Mouse (Mus musculus): ENCODE data around the gene Bbs2.
"Not testable (repeated sequence)": the region's sequence is repeated elsewhere in the genome, so short reads cannot be mapped to it uniquely, and the experiment has no call there.

Bbs2 gene

GRCm38 (mm10) chr8:94098996-94099395, 268 bp upstream of the Bbs2 start:
- CTCF ChIA-PET, result no interaction called here

DNA sequence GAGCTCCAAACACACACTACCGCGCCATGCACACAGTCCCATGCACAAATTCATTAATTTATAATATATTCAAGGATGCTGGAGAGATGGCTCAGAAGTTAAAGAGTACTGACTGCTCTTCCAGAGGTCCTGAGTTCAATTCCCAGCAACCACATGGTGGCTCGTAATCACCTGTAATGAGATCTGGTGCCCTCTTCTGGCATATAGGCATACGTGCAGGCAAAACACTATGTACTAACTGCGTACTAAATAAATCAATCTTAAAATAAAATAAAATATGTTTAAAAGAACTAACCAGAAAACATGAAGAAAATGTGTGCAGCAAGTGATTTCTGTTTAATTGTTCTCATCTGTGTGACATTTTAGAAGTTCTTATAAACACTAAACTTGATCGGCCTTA, 4.4 kb downstream of the Bbs2 start:
- CTCF ChIA-PET, result interaction anchor here (0.8 kb wide), 1 partner anchor 48 kb away, joined by 4 read pairs; no protein-coding TSS in a partner anchor

DNA sequence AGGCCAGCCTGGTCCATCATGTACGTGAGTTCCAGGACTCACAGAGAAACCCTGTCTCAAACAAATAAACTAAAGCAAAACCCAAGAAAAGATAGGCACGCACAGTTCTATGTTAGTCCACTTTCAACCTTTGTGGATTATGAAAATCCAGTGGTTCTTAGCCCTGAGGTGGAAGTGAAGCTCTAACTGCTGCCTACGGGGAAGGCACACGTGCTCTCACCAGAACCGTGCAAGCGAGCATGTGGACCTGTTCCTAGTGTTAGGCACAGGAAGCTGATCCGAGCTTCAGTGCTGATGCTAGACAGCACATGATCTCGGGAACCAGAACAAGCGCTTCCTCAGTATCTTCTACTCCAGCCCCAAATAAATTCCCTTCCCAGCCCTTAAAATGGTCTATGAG, 5.9 kb downstream of the Bbs2 start:
- CTCF ChIA-PET, result no interaction called here

GRCm38 (mm10) chr8:94089715-94090114, 9.0 kb downstream of the Bbs2 start:
- CTCF ChIA-PET, result no interaction called here

DNA sequence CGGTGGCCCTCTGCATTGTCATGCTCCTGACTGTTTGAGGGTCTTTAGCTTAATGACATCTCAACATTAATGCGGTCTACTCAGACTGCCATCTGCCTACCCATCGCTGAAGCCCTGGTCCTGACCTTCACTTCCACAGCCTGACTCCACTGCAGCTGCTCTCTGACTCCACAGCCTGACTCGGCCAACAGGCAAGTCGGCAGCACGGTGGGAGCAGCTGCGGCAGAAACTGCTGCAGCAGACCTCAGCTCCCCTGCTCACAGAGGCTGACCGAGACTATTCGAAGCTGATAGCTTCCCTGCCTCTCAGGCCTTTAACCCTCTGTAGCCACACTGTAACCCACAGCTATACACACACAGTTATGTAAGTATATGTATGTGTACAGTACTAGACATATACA, 10.8 kb downstream of the Bbs2 start:
- CTCF ChIA-PET, result no interaction called here

DNA sequence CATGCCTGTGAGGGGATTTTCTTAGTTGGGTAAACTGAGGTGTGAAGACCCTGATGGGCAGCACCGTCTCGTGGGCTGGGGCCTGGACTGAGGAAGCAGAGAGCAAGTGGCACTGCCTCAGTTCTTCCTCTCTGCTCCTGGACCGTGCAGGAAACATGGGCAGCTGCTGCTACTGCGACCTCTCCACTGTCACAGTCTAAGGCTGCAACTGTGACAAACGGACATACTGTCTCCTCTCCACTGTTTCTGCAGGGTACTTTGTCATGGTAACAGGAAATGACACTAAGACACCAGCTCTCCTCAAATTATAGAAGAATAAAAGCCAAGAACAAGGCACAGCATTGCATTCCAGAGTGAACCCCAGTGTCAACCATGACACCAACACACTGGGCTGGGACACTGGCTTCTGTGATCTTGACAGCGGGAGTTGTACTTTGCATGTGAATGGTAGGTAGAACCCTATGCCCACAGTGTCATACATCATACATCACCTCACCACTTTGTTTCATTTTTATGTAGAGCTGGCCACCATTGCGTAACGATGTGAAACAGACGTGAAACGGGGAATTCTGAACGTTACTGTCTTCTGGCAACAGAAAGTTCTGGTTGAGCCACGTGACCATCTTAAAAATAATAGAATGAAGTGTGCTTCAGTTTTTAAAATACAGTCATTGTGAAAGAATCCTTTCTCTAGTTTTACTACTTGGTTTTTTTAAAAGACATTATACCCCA, 22.1 kb downstream of the Bbs2 start:
- CTCF ChIA-PET, result interaction anchor here (0.5 kb wide), 1 partner anchor 38 kb away, joined by 6 read pairs; no protein-coding TSS in a partner anchor

DNA sequence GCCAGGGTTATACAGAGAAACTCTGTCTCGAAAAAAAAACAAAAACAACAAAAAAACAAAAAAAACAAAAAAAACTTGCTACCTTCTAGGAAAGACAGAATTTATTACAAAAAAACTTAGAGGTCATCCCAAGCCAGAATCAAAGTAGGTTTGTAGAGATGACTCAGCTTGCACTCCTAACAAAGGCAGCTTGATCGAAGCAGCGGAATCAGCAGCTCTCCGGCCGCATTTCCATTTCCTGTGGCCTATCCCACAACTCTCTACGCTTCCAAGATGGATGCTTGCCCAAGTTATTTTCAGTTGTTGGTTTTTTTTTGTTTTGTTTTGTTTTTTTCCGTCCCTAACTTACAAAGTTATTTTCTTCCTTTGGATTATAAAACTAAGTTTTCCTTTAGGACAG, 29.9 kb downstream of the Bbs2 start:
- CTCF ChIA-PET, result interaction anchor here (0.7 kb wide), 1 partner anchor 1030 kb away, joined by 4 read pairs; no protein-coding TSS in a partner anchor

GRCm38 (mm10) chr8:94066121-94066863, 32.4 kb downstream of the Bbs2 start:
- CTCF ChIA-PET, result interaction anchor here (0.6 kb wide), 1 partner anchor 1555 kb away, joined by 3 read pairs; no protein-coding TSS in a partner anchor

DNA sequence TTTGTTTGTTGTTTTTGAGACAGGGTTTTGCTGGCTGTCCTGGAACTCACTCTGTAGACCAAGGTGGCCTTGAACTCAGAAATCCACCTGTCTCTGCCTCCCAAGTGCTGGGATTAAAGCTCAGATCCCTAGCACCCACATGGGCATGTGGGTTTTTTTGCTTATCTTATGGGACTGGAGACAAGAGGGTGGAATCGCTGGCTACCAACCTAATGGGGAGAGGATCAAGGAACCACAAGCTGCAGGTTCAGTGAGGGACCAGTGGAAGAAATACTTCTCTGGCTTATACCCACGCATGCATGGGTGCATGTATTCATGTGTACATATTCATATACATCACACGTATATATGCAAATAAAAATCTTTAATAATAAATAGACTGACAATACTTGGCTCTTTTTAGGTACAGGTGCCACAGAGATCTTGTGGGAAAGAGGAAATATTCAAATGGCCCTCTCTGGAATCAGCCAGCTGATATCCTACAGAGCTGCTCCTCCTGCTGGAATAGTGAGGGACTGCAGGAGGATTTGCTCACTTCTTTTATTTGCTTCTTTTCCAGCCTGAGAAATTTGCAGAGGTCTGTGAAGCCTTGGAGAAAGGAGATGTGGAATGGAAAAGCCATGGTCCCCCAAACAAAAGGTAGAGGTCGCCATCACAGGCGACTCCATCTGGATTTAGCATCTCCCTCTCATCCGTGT, 41.4 kb downstream of the Bbs2 start:
- CTCF ChIA-PET, result no interaction called here

GRCm38 (mm10) chr8:94052696-94053095, 46.0 kb downstream of the Bbs2 start:
- CTCF ChIA-PET, result no interaction called here

GRCm38 (mm10) chr8:94047845-94048244, 50.9 kb downstream of the Bbs2 start:
- CTCF ChIA-PET, result no interaction called here

DNA sequence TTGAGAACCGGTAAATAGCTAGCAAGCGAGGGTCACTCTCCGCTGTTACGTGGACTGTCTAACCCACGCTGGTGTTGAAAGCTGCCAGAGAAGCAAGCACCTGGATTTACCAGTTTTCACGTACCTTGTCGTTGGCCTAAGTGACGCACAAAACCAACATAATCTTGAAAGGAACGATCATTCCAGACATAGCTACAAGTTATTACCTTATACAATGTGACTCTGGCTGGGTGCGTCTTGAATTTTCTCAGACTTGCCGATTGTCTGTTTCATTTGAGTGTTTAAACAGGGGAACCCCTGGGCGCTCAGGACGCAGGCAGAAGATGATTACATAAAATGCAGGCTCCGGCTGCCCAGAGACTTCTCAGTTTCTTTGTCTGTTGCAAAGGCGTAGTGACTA, 60.9 kb downstream of the Bbs2 start:
- CTCF ChIA-PET, result no interaction called here

GRCm38 (mm10) chr8:94036944-94037524, 61.7 kb downstream of the Bbs2 start, which contains the start of the genes Nudt21 and Ogfod1:
Gene Nudt21 (minus strand): TSS chr8:94037031.
Gene Ogfod1 (plus strand): TSS chr8:94037198.
- CTCF ChIA-PET, result no interaction called here

DNA sequence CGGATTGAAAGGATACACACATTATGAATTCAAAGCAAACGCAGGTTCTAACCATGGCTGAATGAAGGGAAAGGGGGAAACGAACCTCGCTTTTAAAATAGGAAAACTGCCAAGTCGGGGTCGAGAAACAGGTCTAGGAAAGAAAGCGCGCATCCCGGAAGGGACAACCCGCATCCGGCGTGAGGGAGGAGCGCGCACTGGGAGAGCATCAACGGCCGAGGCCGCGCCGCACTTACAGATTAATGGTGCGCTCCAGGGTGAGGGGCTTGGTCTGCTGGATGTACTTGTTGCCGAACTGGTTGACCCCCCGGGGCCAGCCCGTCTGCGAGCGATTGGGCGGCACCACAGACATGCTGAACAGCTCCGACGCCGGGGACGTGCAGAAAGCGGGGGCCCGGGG, 62.2 kb downstream of the Bbs2 start:
- CTCF ChIA-PET, result not testable (repeated sequence)

DNA sequence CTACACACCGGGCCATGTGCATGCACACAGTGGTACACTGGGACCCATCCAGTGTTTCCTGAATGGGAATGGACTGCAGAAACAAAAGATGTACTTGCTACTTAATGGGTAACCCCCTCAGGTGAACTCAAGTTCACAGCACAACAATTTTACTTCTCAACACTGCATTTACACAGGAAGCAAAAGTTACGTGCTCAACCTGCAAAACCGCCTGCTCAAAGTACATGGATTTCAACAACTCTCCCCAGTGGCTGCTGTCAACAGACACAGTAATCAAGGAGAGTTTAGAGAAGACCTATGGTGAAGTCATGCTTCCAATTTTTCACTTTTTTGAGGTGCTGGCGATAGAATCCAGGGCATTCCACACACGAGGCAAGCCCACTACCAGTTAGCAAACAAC, 63.5 kb downstream of the Bbs2 start:
- CTCF ChIA-PET, result no interaction called here

- CTCF ChIA-PET, result no interaction called here
Observed at GRCm38 (mm10) chr8:94033601-94034000, 65.1 kb downstream of the Bbs2 start.

GRCm38 (mm10) chr8:94029701-94030100, 69.0 kb downstream of the Bbs2 start:
- CTCF ChIA-PET, result interaction anchor here (1.0 kb wide), 1 partner anchor 9 kb away, joined by 3 read pairs; no protein-coding TSS in a partner anchor

DNA sequence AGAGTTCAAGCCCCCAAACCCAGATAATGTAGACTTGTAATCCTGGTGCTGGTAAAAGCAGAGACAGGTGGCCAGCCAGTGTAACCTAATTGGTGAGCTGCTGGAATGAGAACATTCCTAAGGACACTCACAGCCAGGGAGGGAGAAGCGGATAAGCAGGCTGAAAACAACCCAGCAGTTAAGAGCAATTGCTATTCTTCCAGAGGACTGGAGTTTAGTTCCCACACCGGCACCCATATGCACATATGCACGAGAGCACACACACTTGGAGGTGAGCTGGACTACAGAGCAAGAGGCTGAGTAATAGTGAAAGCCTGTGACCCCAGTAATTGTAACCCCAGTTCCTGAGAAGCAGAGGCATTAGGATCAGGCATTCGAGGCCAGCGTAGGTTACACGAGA, 74.8 kb downstream of the Bbs2 start:
- CTCF ChIA-PET, result no interaction called here
